Mouse (Mus musculus): Measurements from ENCODE around the gene Grifin.

Grifin gene

GRCm38 (mm10) chr5:140564896-140565295 lies at the start of gene Grifin:
Gene Grifin (minus strand): TSS chr5:140565071.
- DNase-seq (ENCODE audit: low read depth, low spot score), result no peak

GRCm38 (mm10) chr5:140614141-140614540 lies 49.3 kb upstream of the Grifin start:
- DNase-seq (ENCODE audit: low read depth, low spot score), result no peak

GRCm38 (mm10) chr5:140612191-140612590 lies 47.3 kb upstream of the Grifin start:
- no peak for DNase-seq (ENCODE audit: low read depth, low spot score)

GRCm38 (mm10) chr5:140611611-140612185 lies 46.8 kb upstream of the Grifin start:
- peak; percentile 68 for DNase-seq (ENCODE audit: low read depth, low spot score)

- peak; percentile 87 for DNase-seq (ENCODE audit: low read depth, low spot score)
Measured at GRCm38 (mm10) chr5:140611021-140611583, 46.2 kb upstream of the Grifin start.

- DNase-seq (ENCODE audit: low read depth, low spot score), result peak; percentile 50
Measured at GRCm38 (mm10) chr5:140610273-140611011, 45.6 kb upstream of the Grifin start.

GRCm38 (mm10) chr5:140609511-140610272 lies 44.8 kb upstream of the Grifin start:
- DNase-seq (ENCODE audit: low read depth, low spot score), result no peak

GRCm38 (mm10) chr5:140608634-140609015 lies 43.8 kb upstream of the Grifin start:
- peak; percentile 59 for DNase-seq (ENCODE audit: low read depth, low spot score)

GRCm38 (mm10) chr5:140607836-140608633 lies 43.2 kb upstream of the Grifin start:
- no peak for DNase-seq (ENCODE audit: low read depth, low spot score)

- DNase-seq (ENCODE audit: low read depth, low spot score), result peak; percentile 95
Measured at GRCm38 (mm10) chr5:140607001-140607835, 42.3 kb upstream of the Grifin start, which contains the start of gene Lfng. Gene Lfng (plus strand): TSS chr5:140607320.

- DNase-seq (ENCODE audit: low read depth, low spot score), result peak; percentile 52
Measured at GRCm38 (mm10) chr5:140606386-140606785, 41.5 kb upstream of the Grifin start.

GRCm38 (mm10) chr5:140605228-140605627 lies 40.4 kb upstream of the Grifin start:
- peak; percentile 56 for DNase-seq (ENCODE audit: low read depth, low spot score)

- no peak for DNase-seq (ENCODE audit: low read depth, low spot score)
Measured at GRCm38 (mm10) chr5:140604386-140604785, 39.5 kb upstream of the Grifin start.

- no peak for DNase-seq (ENCODE audit: low read depth, low spot score)
Measured at GRCm38 (mm10) chr5:140602540-140602939, 37.7 kb upstream of the Grifin start.

- no peak for DNase-seq (ENCODE audit: low read depth, low spot score)
Measured at GRCm38 (mm10) chr5:140601712-140602111, 36.8 kb upstream of the Grifin start.

- no peak for DNase-seq (ENCODE audit: low read depth, low spot score)
Measured at GRCm38 (mm10) chr5:140599939-140600338, 35.1 kb upstream of the Grifin start.

GRCm38 (mm10) chr5:140597787-140598186 lies 32.9 kb upstream of the Grifin start:
- DNase-seq (ENCODE audit: low read depth, low spot score), result no peak

- no peak for DNase-seq (ENCODE audit: low read depth, low spot score)
Measured at GRCm38 (mm10) chr5:140596927-140597588, 32.2 kb upstream of the Grifin start.

- DNase-seq (ENCODE audit: low read depth, low spot score), result no peak
Measured at GRCm38 (mm10) chr5:140596426-140596825, 31.6 kb upstream of the Grifin start.

GRCm38 (mm10) chr5:140594846-140595245 lies 30.0 kb upstream of the Grifin start:
- no peak for DNase-seq (ENCODE audit: low read depth, low spot score)
